Mouse (Mus musculus) liver, adult 2 months (tissue): ENCODE results near the gene Gm21887.
"Not testable (repeated sequence)": the region's sequence is repeated elsewhere in the genome, so short reads cannot be mapped to it uniquely, and the experiment has no call there.

Experiments
- CTCF ChIP-seq: fragments of 200-500 bp; IDR thresholded peaks from 2 replicates; pipeline ENCODE4 v1.5.1; 2011; ENCODE audit warnings: low read depth, low read length, control low read depth
- POLR2A ChIP-seq: fragments of 200-500 bp; IDR thresholded peaks from 2 replicates; pipeline ENCODE4 v1.6.1; 2011; ENCODE audit warnings: low read length, control low read depth; ENCODE audit not compliant: insufficient read depth; ENCODE audit errors: extremely low read depth

- not testable (repeated sequence) for TF ChIP-seq POLR2A, CTCF
These were observed 4.3 kb upstream of the Gm21887 start for GRCm38 (mm10) chrX:170005194-170005593.
